Mouse (Mus musculus): ENCODE data around the gene Rnf152.
A peak's percentile ranks its signal among the peaks of the same experiment; 100 is the strongest.

Rnf152 gene

DNA sequence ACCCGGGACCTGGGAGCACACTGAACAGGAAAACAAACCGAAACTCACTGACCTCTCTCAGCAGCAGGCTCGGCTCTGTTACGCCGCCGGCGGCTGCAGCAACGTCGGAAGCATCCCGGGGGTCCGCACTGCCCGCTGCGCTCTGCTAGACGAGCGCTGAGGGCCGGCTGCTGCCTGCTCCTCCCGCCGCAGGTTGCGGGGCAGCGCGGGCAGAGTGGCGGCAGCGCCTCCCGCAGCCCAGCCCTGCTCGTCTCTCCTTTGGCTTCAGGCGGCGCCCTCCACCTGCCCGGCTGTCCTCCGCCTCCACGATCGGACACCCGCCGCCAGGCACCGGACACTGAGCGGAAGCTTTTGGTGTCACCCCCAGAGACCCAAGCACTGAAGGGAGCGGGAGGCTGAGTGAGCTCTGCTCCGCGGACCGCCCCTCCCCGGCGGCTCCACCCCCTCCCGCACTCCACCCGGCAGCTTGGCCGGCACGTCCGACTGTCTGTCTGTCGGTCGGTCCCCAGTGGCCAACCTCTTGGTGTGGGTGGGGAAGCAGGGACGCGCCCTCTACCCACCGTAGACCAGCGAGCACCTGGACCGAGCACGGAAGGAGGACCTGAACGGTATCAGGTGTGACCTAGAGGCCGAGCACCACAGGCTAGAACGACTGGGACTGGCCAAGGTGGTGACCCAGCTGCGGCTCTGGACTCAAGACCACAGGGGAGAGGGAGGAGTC lies at the start of gene Rnf152:
Rnf152 (minus strand) TSS at position 420 of the 721 bp plus-strand sequence.
- DNase-seq: peak; percentile 81

GRCm38 (mm10) chr1:105402853-105403252 lies 46.3 kb upstream of the Rnf152 start:
- no peak for DNase-seq

DNA sequence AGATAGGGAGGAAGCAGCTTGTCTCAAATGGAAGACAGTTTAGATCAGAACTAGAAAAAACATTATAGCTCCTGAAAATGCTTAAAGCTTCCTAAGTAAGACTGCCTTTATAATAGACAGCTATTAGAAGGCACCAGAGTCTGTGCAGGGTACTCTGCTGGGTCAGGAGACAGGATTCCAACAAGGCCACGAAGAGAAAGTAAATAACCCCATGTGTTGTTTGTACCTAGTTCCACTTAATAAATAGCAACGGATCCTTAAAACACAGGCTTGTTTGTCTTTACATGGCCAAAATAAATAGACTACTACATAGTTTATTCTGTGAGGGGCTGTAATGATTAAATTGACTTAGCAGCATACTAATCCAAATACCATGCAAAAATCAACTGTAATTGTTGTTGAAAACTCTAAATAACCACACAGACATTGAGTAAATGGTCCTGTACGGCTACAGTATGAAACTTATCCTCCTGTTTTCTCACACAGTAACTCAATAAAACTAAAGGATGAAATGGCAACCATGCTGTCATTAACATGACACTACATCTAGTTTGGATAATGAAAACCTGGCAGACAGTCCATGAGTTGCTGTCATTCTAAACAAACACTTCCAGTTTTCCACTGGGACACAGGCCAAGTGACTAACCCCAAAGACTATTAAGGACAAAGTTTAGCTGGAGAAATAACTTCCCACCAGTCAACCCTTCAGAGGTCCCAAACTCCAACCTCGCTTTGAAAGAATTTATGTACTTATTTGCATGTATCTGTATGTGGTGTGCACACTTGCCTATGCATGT lies 27.8 kb upstream of the Rnf152 start:
- DNase-seq: peak; percentile 72

DNA sequence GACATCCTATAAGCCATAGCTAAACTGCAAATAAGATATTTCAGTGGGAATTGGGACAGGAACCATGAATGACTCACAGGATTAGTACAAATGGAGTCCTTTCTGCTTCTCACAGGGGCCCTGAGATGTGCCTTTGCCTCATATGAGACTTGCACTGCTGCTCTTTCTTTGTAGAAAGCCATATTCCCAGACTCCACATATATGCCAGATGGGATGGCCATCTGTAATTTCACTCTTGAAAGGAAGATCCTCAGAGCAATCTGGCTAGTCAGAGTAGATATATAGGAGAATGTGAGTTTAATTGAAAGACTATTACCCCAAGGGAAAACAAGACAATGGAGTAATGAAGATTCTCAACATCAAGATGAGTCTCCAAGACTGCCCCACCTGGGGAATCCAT lies 21.0 kb upstream of the Rnf152 start:
- no peak for DNase-seq

DNA sequence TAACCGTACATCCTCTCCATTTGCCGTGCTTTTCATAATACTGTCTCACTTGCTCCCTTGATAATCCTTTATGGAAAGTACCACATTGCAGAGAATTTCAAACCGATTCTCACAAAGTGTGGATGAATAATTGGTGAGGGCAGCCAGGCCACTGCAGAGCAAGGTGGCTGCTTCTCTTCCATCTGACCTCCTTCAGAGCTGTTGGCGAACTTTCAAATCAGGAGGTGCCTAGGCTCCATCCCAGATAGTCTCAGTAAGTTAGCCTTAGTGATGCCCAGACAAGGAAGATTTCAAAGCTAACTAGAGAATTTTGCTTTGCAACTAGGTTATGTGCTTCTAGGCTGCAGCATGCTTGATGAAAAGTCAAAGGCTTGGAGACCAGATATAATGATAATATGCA lies 18.1 kb upstream of the Rnf152 start:
- no peak for DNase-seq

- no peak for DNase-seq
Observed at GRCm38 (mm10) chr1:105362701-105363100, 6.2 kb upstream of the Rnf152 start.

DNA sequence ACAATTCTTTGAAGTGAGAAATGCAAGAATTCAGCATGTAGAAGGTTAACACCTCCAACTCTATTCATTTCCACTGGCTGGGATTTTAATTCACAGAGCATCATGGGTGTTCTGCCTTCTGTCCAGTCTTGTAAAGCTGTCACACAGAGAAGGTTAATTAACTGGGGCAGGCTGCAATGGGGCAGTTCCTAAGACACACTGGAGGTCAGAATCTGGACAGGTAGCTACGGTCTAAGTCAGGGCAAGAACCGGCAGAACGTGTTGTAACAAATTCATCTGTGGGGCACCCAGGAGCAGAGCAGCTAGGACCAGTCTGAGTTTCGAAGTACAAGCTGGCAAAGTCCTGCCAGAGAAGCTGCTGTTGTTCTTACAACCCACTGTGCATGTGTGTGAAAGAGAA lies 2.4 kb upstream of the Rnf152 start:
- DNase-seq: peak; percentile 19

DNA sequence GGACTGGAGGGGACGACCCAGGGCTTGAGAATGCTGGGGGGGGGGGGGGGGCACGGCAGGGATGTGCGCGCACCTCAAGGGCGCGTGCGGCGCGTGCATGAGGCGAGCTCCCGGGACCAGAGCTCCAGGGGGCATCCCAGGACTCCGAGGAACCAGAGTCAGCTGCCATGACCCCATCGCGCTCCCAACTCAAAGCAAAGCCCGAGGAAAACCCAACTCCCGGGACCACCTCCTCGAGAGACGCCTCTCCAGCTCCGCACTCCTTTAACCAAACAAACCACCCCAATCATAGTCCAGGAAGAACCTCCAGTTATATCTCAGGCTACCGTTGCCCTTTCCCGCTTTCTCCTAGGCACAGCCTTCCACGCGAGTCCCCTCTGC lies 610 bp downstream of the Rnf152 start:
- peak; percentile 56 for DNase-seq

DNA sequence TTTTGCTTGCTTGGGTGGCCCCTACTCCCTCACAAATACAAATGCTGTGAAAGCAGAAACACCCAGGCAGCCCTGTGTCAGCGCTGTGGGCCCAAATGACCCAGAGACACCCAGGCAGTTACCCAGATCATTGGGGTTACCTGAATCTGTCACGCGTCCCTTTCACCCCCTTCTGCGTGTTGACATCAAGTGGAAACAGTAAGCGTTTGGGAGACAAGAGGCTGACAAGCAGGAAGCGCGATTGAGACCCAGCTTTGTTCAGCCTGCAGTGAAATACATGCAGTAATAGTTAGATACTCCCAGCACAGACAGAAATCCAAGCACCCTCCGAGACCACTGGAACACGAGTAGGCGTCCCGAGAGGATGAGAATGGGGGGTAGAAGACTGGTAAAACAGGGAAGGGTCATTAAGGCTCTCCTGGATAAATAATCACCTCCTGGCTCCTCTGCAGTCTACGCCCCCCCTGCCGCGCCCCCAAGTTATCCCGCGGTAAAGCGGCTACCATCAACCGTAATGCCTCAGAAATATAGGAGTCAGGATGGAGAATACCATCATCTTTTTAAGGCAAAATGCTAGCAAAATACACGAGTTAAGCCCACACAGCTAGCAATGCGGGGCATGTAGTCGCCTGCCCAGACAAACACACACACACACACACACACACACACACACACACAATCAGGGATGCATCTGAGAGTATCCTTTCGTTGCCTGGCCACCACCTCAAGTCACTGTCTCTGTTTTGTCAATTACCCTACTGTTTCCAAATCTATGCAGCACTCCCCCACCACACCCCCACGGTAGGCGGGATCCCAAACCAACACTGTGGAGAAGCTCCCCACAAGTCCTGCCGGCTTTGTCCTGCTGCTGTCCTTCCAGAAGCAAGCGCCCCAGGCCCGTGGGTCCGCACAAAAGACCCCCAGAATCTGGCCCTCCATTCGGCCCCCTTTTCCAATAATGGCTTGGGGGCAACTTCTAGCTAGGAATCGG lies 1.3 kb downstream of the Rnf152 start:
- DNase-seq: peak; percentile 43

GRCm38 (mm10) chr1:105351806-105352205 lies 4.7 kb downstream of the Rnf152 start:
- no peak for DNase-seq

DNA sequence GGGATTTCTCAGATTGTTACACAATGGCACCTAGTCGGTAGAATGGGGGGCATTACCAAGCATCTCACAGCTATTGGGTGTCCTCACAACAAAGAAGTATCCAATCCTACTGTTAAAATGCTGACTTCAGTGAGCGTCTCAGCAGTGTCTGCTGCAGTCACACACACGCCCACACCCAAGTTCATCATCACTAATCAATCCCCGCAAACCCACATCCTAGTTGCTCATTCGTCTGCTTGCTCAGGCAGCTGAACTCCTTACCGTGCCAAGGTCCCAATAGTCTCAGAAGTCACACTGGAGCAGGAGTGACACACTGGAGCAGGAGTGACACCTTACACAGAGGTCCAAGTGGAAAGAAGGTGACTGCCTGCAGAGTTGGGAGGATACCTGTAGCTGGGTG lies 14.2 kb downstream of the Rnf152 start:
- no peak for DNase-seq

DNA sequence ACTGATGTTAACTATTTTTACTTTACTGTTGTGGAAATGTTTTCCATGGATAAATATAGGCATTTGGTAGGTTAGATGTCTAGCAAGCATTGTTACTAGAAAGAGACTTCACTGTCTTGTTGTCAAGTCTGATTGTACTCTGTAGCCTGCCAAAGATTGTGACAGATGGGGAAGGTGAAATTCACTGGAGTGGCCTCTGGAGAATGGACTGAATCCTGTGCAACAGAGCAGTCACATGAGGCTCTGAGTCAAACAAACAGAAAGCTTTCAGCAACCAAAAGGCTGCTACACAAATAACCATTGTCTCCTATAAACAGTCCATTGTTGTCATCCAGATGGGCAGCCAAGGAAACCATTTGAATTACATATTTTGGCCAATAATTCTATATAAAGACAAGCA lies 15.6 kb downstream of the Rnf152 start:
- no peak for DNase-seq

- peak; percentile 24 for DNase-seq
Observed at GRCm38 (mm10) chr1:105337397-105337796, 19.1 kb downstream of the Rnf152 start.

GRCm38 (mm10) chr1:105336096-105336495 lies 20.4 kb downstream of the Rnf152 start:
- peak; percentile 68 for DNase-seq

DNA sequence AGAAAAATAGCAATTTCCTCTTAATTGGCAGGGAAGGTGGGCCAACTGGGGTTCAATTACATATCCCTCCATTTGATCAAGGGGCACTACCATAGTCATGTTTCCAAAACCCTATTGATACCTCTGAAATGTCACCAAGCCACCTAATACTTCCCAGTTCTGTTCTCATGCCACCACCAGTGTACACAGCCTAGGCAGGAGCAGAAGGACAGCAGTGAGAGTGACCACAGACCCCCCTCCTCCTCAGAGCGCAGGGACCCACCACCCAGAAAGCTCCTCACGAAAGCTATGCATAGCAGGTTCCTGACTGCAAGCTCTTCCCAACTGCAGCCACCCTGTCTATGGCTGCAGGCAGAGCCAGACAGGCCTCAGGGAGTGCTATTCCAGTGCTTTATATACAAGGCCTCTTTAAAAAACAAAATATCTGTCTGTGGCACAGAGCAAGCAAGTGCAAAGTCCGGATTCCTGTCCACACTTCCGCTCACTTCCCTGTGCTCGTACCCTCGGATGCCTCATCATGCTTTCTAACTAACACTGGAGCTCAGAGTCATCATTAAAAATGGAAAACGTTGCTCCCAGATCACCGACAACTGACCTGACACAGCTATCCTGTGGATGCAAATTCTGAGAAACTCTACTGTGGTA lies 24.3 kb downstream of the Rnf152 start:
- peak; percentile 57 for DNase-seq

DNA sequence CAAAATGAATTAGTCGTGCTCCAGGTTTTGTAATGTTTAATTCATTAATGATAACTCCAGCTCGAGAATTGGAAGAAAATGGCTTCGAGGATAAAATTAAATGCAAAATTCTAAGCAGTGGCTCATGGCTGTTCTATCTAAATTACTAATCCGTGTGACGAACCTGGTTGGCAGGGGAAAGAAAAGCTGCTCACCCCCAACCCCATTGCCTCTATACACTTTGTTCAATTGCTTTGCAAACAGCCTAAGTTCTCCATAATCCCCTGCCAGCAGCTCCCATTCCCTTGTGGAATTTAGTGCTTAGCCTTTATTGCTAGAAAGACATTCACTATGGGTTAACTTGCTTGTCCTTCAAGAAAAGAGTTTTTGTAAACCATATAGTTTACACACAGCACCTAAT lies 24.9 kb downstream of the Rnf152 start:
- DNase-seq: no peak

- DNase-seq: no peak
Observed at GRCm38 (mm10) chr1:105330581-105331320, 25.8 kb downstream of the Rnf152 start.

DNA sequence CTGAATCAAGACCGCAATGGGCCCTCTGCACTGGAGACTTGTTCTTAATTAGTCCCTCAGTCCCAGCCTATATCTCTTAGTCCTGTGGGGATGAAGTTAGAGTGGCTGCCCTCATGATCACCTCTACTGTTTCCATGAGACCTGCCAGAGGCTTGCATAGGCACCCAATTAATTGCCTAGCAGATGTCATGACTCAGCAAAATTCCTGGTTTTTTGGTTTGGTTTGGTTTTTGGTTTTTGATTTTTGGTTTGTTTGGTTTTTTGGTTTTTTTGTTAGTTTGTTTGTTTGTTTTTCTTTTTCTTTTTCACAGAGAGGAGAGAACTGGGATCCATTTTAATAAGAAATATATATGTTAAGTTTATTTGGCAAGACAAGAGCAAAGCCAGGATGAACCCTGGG lies 28.7 kb downstream of the Rnf152 start:
- DNase-seq: no peak

DNA sequence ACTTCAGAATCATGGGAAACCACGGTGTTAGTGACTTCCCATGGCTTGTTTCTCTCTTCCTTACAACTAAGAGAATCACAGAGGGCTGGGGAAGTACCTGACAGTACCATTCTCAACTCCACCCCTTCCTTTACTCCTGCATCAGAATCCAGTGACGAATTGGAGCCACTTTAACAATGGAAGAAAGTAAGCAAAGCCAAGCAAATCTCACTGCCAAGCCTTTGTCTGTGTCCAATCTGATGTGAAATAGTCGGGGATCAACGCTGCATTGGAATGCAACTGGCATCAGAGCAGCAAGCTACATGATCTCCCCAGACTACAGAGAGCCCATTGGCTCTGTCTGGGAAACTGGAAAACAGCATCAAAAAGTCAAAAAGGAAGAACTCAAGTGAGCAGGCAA lies 31.9 kb downstream of the Rnf152 start:
- no peak for DNase-seq

DNA sequence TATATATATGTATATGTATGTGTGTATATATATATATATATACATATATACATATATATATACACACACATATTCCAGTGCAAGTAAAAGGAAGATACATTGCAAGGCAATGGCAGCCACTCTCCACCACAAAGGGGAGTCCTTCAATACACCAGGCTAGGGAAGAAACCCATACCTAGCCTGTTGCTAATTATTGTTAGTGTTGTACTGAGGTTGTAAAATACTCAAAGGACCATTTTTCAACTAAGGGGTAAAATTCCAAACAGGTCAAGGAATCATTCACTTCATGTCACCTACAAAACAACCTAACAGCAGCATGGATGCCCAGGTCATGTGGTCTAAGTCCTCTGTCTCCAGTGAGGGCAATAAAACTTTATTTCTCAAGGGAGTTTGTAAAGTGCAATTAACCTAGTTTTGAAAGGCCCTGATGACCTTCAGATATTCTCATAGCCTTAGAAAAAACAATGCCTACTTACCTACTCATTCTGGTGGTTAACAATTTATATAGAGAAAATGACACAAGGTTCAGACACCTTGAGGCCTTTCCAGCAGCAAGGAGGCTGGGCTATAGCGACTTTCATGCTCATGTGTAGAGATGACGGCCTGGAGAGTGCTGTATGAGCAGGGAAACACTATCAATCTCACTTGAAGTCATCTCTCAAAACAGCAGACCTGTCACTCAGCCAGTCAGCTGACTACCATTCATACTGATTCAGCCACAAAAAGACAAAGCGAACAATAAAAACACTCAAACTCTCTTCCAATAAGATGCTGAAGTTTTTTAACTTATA lies 42.3 kb downstream of the Rnf152 start:
- DNase-seq: no peak

- no peak for DNase-seq
Observed at GRCm38 (mm10) chr1:105312601-105312901, 44.0 kb downstream of the Rnf152 start.

Measured in kidney, postnatal 14 days (tissue).